Mouse (Mus musculus): Measurements from ENCODE around the gene Ces1b. TPM values are rescaled to one million over a fixed set of nuclear protein-coding genes. Genes with fewer than 3 reads are reported as not detected.

Gene Ces1b
- 0.11 and 0.15 TPM in 2 replicates for polyA plus RNA-seq (2015; fragmentation: Nextera tagmentation; extraction: Ambion mirVana)

- 67% methylated on average over 2 of the region's 2 CpGs for WGBS
These were observed at the start of gene Ces1b for GRCm38 (mm10) chr8:93079887-93080286. Ces1b (minus strand) TSS chr8:93080017.

GRCm38 (mm10) chr8:93126476-93126875, 46.7 kb upstream of the Ces1b start:
- H3K36me3 ChIP-seq (ENCODE audit: control insufficient read depth, insufficient read depth, low read length) = no peaks in the 10 kb centered on the region
- no peak for ATAC-seq
- H3K4me3 ChIP-seq (ENCODE audit: low read length) = no peak overlapping the region
- no peaks in the 10 kb centered on the region for H3K4me1 ChIP-seq (ENCODE audit: control insufficient read depth, insufficient read depth, low read length)
- no peak overlapping the region for H3K4me2 ChIP-seq (ENCODE audit: low read depth, low read length)
- WGBS = 80% methylated on average over 2 of the region's 2 CpGs
- no peaks in the 10 kb centered on the region for H3K27me3 ChIP-seq (replicated peaks; ENCODE audit: control insufficient read depth, insufficient read depth, low read length)
- H3K9ac ChIP-seq (ENCODE audit: low read depth, low read length) = no peak overlapping the region
- H3K9me3 ChIP-seq (ENCODE audit: control insufficient read depth, low read length) = no peaks in the 10 kb centered on the region
- no peak overlapping the region for H3K27ac ChIP-seq (ENCODE audit: low read length)

More at GRCm38 (mm10) chr8:93079887-93080286, at the start of gene Ces1b:
- Histone ChIP-seq H3K4me2 (ENCODE audit: low read depth, low read length) (no peak within 1 kb of the TSS), H3K9me3 (ENCODE audit: control insufficient read depth, low read length) (no peaks in the 10 kb centered on the region), H3K36me3 (ENCODE audit: control insufficient read depth, insufficient read depth, low read length) (no peaks in the 10 kb centered on the region), H3K27me3 (replicated peaks; ENCODE audit: control insufficient read depth, insufficient read depth, low read length) (no peaks in the 10 kb centered on the region), H3K4me1 (ENCODE audit: control insufficient read depth, insufficient read depth, low read length) (no peaks in the 10 kb centered on the region), H3K9ac (ENCODE audit: low read depth, low read length) (no peak within 1 kb of the TSS), H3K27ac (ENCODE audit: low read length) (no peak within 1 kb of the TSS), H3K4me3 (ENCODE audit: low read length) (no peak within 1 kb of the TSS)
- ATAC-seq = no peak

- no peaks in the 10 kb centered on the region for H3K36me3 ChIP-seq (ENCODE audit: control insufficient read depth, insufficient read depth, low read length)
- no peak overlapping the region for H3K4me3 ChIP-seq (ENCODE audit: low read length)
- no peak for ATAC-seq
- no peaks in the 10 kb centered on the region for H3K9me3 ChIP-seq (ENCODE audit: control insufficient read depth, low read length)
- H3K4me2 ChIP-seq (ENCODE audit: low read depth, low read length) = no peak overlapping the region
- no peaks in the 10 kb centered on the region for H3K4me1 ChIP-seq (ENCODE audit: control insufficient read depth, insufficient read depth, low read length)
- H3K27ac ChIP-seq (ENCODE audit: low read length) = no peak overlapping the region
- no peak overlapping the region for H3K9ac ChIP-seq (ENCODE audit: low read depth, low read length)
- H3K27me3 ChIP-seq (replicated peaks; ENCODE audit: control insufficient read depth, insufficient read depth, low read length) = no peaks in the 10 kb centered on the region
- WGBS = 94% methylated on average over 1 of the region's 1 CpGs
These were observed 42.2 kb upstream of the Ces1b start for GRCm38 (mm10) chr8:93122005-93122404.

GRCm38 (mm10) chr8:93095376-93095775, 15.6 kb upstream of the Ces1b start:
- Histone ChIP-seq H3K36me3 (ENCODE audit: control insufficient read depth, insufficient read depth, low read length) (no peaks in the 10 kb centered on the region), H3K27me3 (replicated peaks; ENCODE audit: control insufficient read depth, insufficient read depth, low read length) (no peaks in the 10 kb centered on the region), H3K9me3 (ENCODE audit: control insufficient read depth, low read length) (no peaks in the 10 kb centered on the region), H3K4me3 (ENCODE audit: low read length) (no peak overlapping the region), H3K4me1 (ENCODE audit: control insufficient read depth, insufficient read depth, low read length) (no peaks in the 10 kb centered on the region), H3K27ac (ENCODE audit: low read length) (no peak overlapping the region), H3K9ac (ENCODE audit: low read depth, low read length) (no peak overlapping the region), H3K4me2 (ENCODE audit: low read depth, low read length) (no peak overlapping the region)
- ATAC-seq = no peak

GRCm38 (mm10) chr8:93091324-93091723, 11.5 kb upstream of the Ces1b start:
- H3K36me3 ChIP-seq (ENCODE audit: control insufficient read depth, insufficient read depth, low read length) = no peaks in the 10 kb centered on the region
- H3K9me3 ChIP-seq (ENCODE audit: control insufficient read depth, low read length) = no peaks in the 10 kb centered on the region
- H3K4me2 ChIP-seq (ENCODE audit: low read depth, low read length) = no peak overlapping the region
- H3K9ac ChIP-seq (ENCODE audit: low read depth, low read length) = no peak overlapping the region
- no peaks in the 10 kb centered on the region for H3K4me1 ChIP-seq (ENCODE audit: control insufficient read depth, insufficient read depth, low read length)
- no peak for ATAC-seq
- WGBS = 64% methylated on average over 1 of the region's 1 CpGs
- H3K27me3 ChIP-seq (replicated peaks; ENCODE audit: control insufficient read depth, insufficient read depth, low read length) = no peaks in the 10 kb centered on the region
- H3K27ac ChIP-seq (ENCODE audit: low read length) = no peak overlapping the region
- no peak overlapping the region for H3K4me3 ChIP-seq (ENCODE audit: low read length)

GRCm38 (mm10) chr8:93088686-93089122, 8.9 kb upstream of the Ces1b start:
- H3K36me3 ChIP-seq (ENCODE audit: control insufficient read depth, insufficient read depth, low read length) = no peaks in the 10 kb centered on the region
- no peak overlapping the region for H3K27ac ChIP-seq (ENCODE audit: low read length)
- no peak overlapping the region for H3K4me2 ChIP-seq (ENCODE audit: low read depth, low read length)
- no peaks in the 10 kb centered on the region for H3K27me3 ChIP-seq (replicated peaks; ENCODE audit: control insufficient read depth, insufficient read depth, low read length)
- H3K9me3 ChIP-seq (ENCODE audit: control insufficient read depth, low read length) = no peaks in the 10 kb centered on the region
- H3K9ac ChIP-seq (ENCODE audit: low read depth, low read length) = no peak overlapping the region
- peak; percentile 56 for ATAC-seq
- H3K4me3 ChIP-seq (ENCODE audit: low read length) = no peak overlapping the region
- H3K4me1 ChIP-seq (ENCODE audit: control insufficient read depth, insufficient read depth, low read length) = no peaks in the 10 kb centered on the region
- 4% methylated on average over 2 of the region's 2 CpGs for WGBS

GRCm38 (mm10) chr8:93088193-93088592, 8.4 kb upstream of the Ces1b start:
- Histone ChIP-seq H3K27ac (ENCODE audit: low read length) (no peak overlapping the region), H3K27me3 (replicated peaks; ENCODE audit: control insufficient read depth, insufficient read depth, low read length) (no peaks in the 10 kb centered on the region), H3K9me3 (ENCODE audit: control insufficient read depth, low read length) (no peaks in the 10 kb centered on the region), H3K4me1 (ENCODE audit: control insufficient read depth, insufficient read depth, low read length) (no peaks in the 10 kb centered on the region), H3K4me3 (ENCODE audit: low read length) (no peak overlapping the region), H3K4me2 (ENCODE audit: low read depth, low read length) (no peak overlapping the region), H3K9ac (ENCODE audit: low read depth, low read length) (no peak overlapping the region), H3K36me3 (ENCODE audit: control insufficient read depth, insufficient read depth, low read length) (no peaks in the 10 kb centered on the region)
- no peak; the same call in 1 of the 2 replicates for ATAC-seq
- 23% methylated on average over 7 of the region's 7 CpGs for WGBS

- no peak overlapping the region for H3K4me3 ChIP-seq (ENCODE audit: low read length)
- no peaks in the 10 kb centered on the region for H3K36me3 ChIP-seq (ENCODE audit: control insufficient read depth, insufficient read depth, low read length)
- no peaks in the 10 kb centered on the region for H3K27me3 ChIP-seq (replicated peaks; ENCODE audit: control insufficient read depth, insufficient read depth, low read length)
- no peak overlapping the region for H3K9ac ChIP-seq (ENCODE audit: low read depth, low read length)
- no peak for ATAC-seq
- H3K4me1 ChIP-seq (ENCODE audit: control insufficient read depth, insufficient read depth, low read length) = no peaks in the 10 kb centered on the region
- H3K4me2 ChIP-seq (ENCODE audit: low read depth, low read length) = no peak overlapping the region
- H3K9me3 ChIP-seq (ENCODE audit: control insufficient read depth, low read length) = no peaks in the 10 kb centered on the region
- H3K27ac ChIP-seq (ENCODE audit: low read length) = no peak overlapping the region
- WGBS = 87% methylated on average over 4 of the region's 4 CpGs
These were observed 4.6 kb downstream of the Ces1b start for GRCm38 (mm10) chr8:93075251-93075650.

GRCm38 (mm10) chr8:93063416-93064117, 16.2 kb downstream of the Ces1b start:
- Histone ChIP-seq H3K9me3 (ENCODE audit: control insufficient read depth, low read length) (no peaks in the 10 kb centered on the region), H3K4me3 (ENCODE audit: low read length) (no peak overlapping the region), H3K27me3 (replicated peaks; ENCODE audit: control insufficient read depth, insufficient read depth, low read length) (no peaks in the 10 kb centered on the region), H3K9ac (ENCODE audit: low read depth, low read length) (no peak overlapping the region), H3K27ac (ENCODE audit: low read length) (no peak overlapping the region), H3K4me1 (ENCODE audit: control insufficient read depth, insufficient read depth, low read length) (no peaks in the 10 kb centered on the region), H3K36me3 (ENCODE audit: control insufficient read depth, insufficient read depth, low read length) (no peaks in the 10 kb centered on the region), H3K4me2 (ENCODE audit: low read depth, low read length) (no peak overlapping the region)
- 46% methylated on average over 3 of the region's 3 CpGs for WGBS
- ATAC-seq = no peak

GRCm38 (mm10) chr8:93059185-93059584, 20.6 kb downstream of the Ces1b start:
- no peak for ATAC-seq
- WGBS = 9% methylated on average over 2 of the region's 2 CpGs

More at GRCm38 (mm10) chr8:93059185-93059584, 20.6 kb downstream of the Ces1b start:
- Histone ChIP-seq H3K4me3 (ENCODE audit: low read length) (no peak overlapping the region), H3K4me1 (ENCODE audit: control insufficient read depth, insufficient read depth, low read length) (no peaks in the 10 kb centered on the region), H3K4me2 (ENCODE audit: low read depth, low read length) (no peak overlapping the region), H3K9me3 (ENCODE audit: control insufficient read depth, low read length) (no peaks in the 10 kb centered on the region), H3K36me3 (ENCODE audit: control insufficient read depth, insufficient read depth, low read length) (no peaks in the 10 kb centered on the region), H3K27me3 (replicated peaks; ENCODE audit: control insufficient read depth, insufficient read depth, low read length) (no peaks in the 10 kb centered on the region), H3K27ac (ENCODE audit: low read length) (no peak overlapping the region), H3K9ac (ENCODE audit: low read depth, low read length) (no peak overlapping the region)
